Mouse (Mus musculus) fat pad, adult 2 months (tissue): Measurements from ENCODE around the gene Camkk2.

ENCODE experiments used
- DNase-seq: peaks from one replicate; pipeline ENCODE4 v3.0.0-alpha.2; 2011; ENCODE audit warnings: low read depth, low spot score; ENCODE audit errors: extremely low read depth

Camkk2 gene

GRCm38 (mm10) chr5:122783726-122784406 lies 4.7 kb upstream of the Camkk2 start:
- DNase-seq = no peak

GRCm38 (mm10) chr5:122782066-122782465 lies 2.9 kb upstream of the Camkk2 start:
- DNase-seq = no peak

- DNase-seq = no peak
Observed at GRCm38 (mm10) chr5:122780791-122781432, 1.7 kb upstream of the Camkk2 start.

GRCm38 (mm10) chr5:122778231-122779226 lies 680 bp downstream of the Camkk2 start:
- DNase-seq = no peak

GRCm38 (mm10) chr5:122777322-122777721 lies 1.9 kb downstream of the Camkk2 start:
- no peak for DNase-seq

GRCm38 (mm10) chr5:122775646-122776286 lies 3.4 kb downstream of the Camkk2 start:
- DNase-seq = no peak

GRCm38 (mm10) chr5:122774743-122775611 lies 4.2 kb downstream of the Camkk2 start:
- DNase-seq = no peak

- no peak for DNase-seq
Observed at GRCm38 (mm10) chr5:122773756-122774155, 5.5 kb downstream of the Camkk2 start.

- no peak for DNase-seq
Observed at GRCm38 (mm10) chr5:122771428-122771827, 7.8 kb downstream of the Camkk2 start.

GRCm38 (mm10) chr5:122770806-122771261 lies 8.4 kb downstream of the Camkk2 start:
- DNase-seq = no peak

GRCm38 (mm10) chr5:122770304-122770703 lies 8.9 kb downstream of the Camkk2 start:
- no peak for DNase-seq

- no peak for DNase-seq
Observed at GRCm38 (mm10) chr5:122769101-122769568, 10.1 kb downstream of the Camkk2 start.

- DNase-seq = no peak
Observed at GRCm38 (mm10) chr5:122767283-122767682, 11.9 kb downstream of the Camkk2 start.

- DNase-seq = no peak
Observed at GRCm38 (mm10) chr5:122764032-122764464, 15.2 kb downstream of the Camkk2 start.

GRCm38 (mm10) chr5:122763271-122764031 lies 15.8 kb downstream of the Camkk2 start:
- DNase-seq = no peak

GRCm38 (mm10) chr5:122756680-122757079 lies 22.5 kb downstream of the Camkk2 start:
- no peak for DNase-seq

- no peak for DNase-seq
Observed at GRCm38 (mm10) chr5:122756144-122756543, 23.1 kb downstream of the Camkk2 start.

- DNase-seq = no peak
Observed at GRCm38 (mm10) chr5:122755620-122756019, 23.6 kb downstream of the Camkk2 start.

GRCm38 (mm10) chr5:122754477-122754876 lies 24.7 kb downstream of the Camkk2 start:
- DNase-seq = no peak
